Mouse (Mus musculus) liver, embryonic 14.5 days (tissue): Measurements from ENCODE around the gene Cbr1. TPM values are rescaled to one million over a fixed set of nuclear protein-coding genes. Genes with fewer than 3 reads are reported as not detected.

Experiments
- ATAC-seq: fragments of 200-750 bp; cut with Nextera tagmentation; 2 replicates; pipeline ENCODE4 v1.8.0; 2017; ENCODE audit warnings: moderate number of reproducible peaks, mild to moderate bottlenecking, moderate library complexity; ENCODE audit not compliant: insufficient read depth
- DNase-seq, 3 experiments: peaks; one replicate each; pipeline ENCODE4 v3.0.0-alpha.2; 2012 to 2013; ENCODE audit warnings: low read depth in 3 of 3, low spot score in 3 of 3
- H3K27ac ChIP-seq: fragments of 300-500 bp; sonication (generic); 2 replicates; pipeline ENCODE4 v1.5.1; 2014; ENCODE audit warnings: moderate library complexity, mild to moderate bottlenecking, control low read depth, inconsistent platforms
- H3K27me3 ChIP-seq: fragments of 300-500 bp; sonication (generic); 2 replicates; pipeline ENCODE4 v1.6.1; 2014; ENCODE audit warnings: mild to moderate bottlenecking, low read length, moderate library complexity; ENCODE audit not compliant: control insufficient read depth, insufficient read depth
- H3K36me3 ChIP-seq: fragments of 300-500 bp; sonication (generic); replicated peaks from 2 replicates; pipeline ENCODE4 v1.6.1; 2014; ENCODE audit warnings: low read depth; ENCODE audit not compliant: control insufficient read depth, insufficient read depth
- H3K4me1 ChIP-seq, 2 experiments: fragments of 200-500 bp in 1 of 2; fragments of 300-500 bp in 1 of 2; sonication (generic) in 1 of 2; replicated peaks; 2 replicates each; pipeline ENCODE4 v1.6.1; 2012 to 2014; ENCODE audit warnings: antibody characterized with exemption in 1 of 2, inconsistent platforms in 1 of 2, low read length in 1 of 2; ENCODE audit not compliant: control insufficient read depth in 2 of 2, insufficient read depth in 2 of 2
- H3K4me2 ChIP-seq: fragments of 300-500 bp; sonication (generic); 2 replicates; pipeline ENCODE4 v1.6.1; 2014; ENCODE audit warnings: low read depth, mild to moderate bottlenecking, control low read depth, moderate library complexity
- H3K4me3 ChIP-seq, 2 experiments: fragments of 200-500 bp in 1 of 2; fragments of 300-500 bp in 1 of 2; sonication (generic) in 1 of 2; 2 replicates each; pipeline ENCODE4 v1.5.1; 2012 to 2014; ENCODE audit warnings: low read depth in 2 of 2, low read length in 2 of 2, mild to moderate bottlenecking in 2 of 2, control low read depth in 1 of 2, inconsistent platforms in 1 of 2, moderate library complexity in 1 of 2; ENCODE audit not compliant: insufficient read depth in 1 of 2
- H3K9ac ChIP-seq: fragments of 300-500 bp; sonication (generic); replicated peaks from 2 replicates; pipeline ENCODE4 v1.6.1; 2014; ENCODE audit warnings: mild to moderate bottlenecking, control low read depth, moderate library complexity
- H3K9me3 ChIP-seq: fragments of 300-500 bp; sonication (generic); 2 replicates; pipeline ENCODE4 v1.6.1; 2016; ENCODE audit warnings: low read length, mixed read lengths; ENCODE audit not compliant: control insufficient read depth
- CTCF ChIP-seq: IDR thresholded peaks from 2 replicates; pipeline ENCODE4 v1.5.1; 2016; ENCODE audit warnings: antibody characterized with exemption, low read depth, control low read depth
- EP300 ChIP-seq: IDR thresholded peaks from 2 replicates; pipeline ENCODE4 v1.6.1; 2016; ENCODE audit warnings: antibody characterized with exemption, low read depth
- WGBS: fragments of 180-500 bp; shearing (Covaris S2); extraction: QIAGEN DNeasy Blood & Tissue Kit; methylation state at CpG from one replicate; pipeline ENCODE4 v1.1.7; 2014; ENCODE audit not compliant: insufficient replicate concordance; 5-methylcytosine and 5-hydroxymethylcytosine counted together
- polyA plus RNA-seq, 2 experiments: library from polyadenylated mRNA; depleted of rRNA in 1 of 2; stranded (reverse) in 1 of 2; unstranded in 1 of 2; fragments of >200 nt; fragmentation: Nextera tagmentation in 1 of 2; extraction: Ambion mirVana in 1 of 2; gene quantifications; 2 replicates each; pipeline versions ENCODE4 v1.2.1 to v1.2.3; 2012 to 2014

Cbr1 gene
- polyA plus RNA-seq, 2 experiments: 15.2 to 19.3 TPM

- H3K4me2 ChIP-seq: no peak overlapping the region
- peaks cover 10 to 15% of the 10 kb centered on the region in 2 experiments for H3K4me1 ChIP-seq
- ATAC-seq (no peak), DNase-seq (no peak)
- H3K36me3 ChIP-seq: no peaks in the 10 kb centered on the region; the same call in 1 of the 2 replicates
- 69% methylated on average over 7 of the region's 7 CpGs for WGBS
- no peaks in the 10 kb centered on the region for H3K27me3 ChIP-seq
- no peak overlapping the region for H3K4me3 ChIP-seq
- no peak overlapping the region for H3K9ac ChIP-seq
- H3K9me3 ChIP-seq: no peaks in the 10 kb centered on the region
- TF ChIP-seq EP300: no peak
- no peak for TF ChIP-seq CTCF
- H3K27ac ChIP-seq: no peak overlapping the region
Measured at GRCm38 (mm10) chr16:93596807-93597206, 8.8 kb upstream of the Cbr1 start.

- TF ChIP-seq CTCF: no peak
- TF ChIP-seq EP300: no peak
- Histone ChIP-seq H3K27me3 (no peaks in the 10 kb centered on the region), H3K36me3 (no peaks in the 10 kb centered on the region; the same call in 1 of the 2 replicates), H3K4me2 (no peak overlapping the region), H3K4me3 (no peak overlapping the region), H3K9ac (no peak overlapping the region), H3K27ac (no peak overlapping the region), H3K9me3 (no peaks in the 10 kb centered on the region), H3K4me1 (peaks cover 10 to 15% of the 10 kb centered on the region in 2 experiments)
- no peak for DNase-seq
- no peak for ATAC-seq
- 76% methylated on average over 9 of the region's 9 CpGs for WGBS
Measured at GRCm38 (mm10) chr16:93597551-93597950, 8.1 kb upstream of the Cbr1 start.

DNA sequence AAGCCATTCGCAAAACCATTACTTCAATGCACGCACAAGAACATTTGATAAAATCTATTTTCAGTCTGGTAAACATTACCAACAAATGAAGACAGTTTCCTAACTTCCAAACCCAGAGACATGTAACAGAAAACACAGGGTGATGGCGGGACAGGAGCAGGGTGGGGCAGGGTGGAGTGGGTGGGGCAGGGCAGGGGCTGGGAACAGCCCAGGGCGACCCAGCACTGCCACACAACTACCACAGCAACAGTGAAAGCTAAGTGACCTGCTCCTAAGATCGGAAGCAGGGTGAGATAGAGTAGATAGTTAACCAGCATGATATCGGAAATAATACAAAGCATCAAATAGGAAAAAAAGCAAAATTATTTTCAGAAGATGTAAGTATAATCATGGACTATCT, 6.2 kb upstream of the Cbr1 start:
- ATAC-seq: peak; percentile 44; the same call in 1 of the 2 replicates

DNA sequence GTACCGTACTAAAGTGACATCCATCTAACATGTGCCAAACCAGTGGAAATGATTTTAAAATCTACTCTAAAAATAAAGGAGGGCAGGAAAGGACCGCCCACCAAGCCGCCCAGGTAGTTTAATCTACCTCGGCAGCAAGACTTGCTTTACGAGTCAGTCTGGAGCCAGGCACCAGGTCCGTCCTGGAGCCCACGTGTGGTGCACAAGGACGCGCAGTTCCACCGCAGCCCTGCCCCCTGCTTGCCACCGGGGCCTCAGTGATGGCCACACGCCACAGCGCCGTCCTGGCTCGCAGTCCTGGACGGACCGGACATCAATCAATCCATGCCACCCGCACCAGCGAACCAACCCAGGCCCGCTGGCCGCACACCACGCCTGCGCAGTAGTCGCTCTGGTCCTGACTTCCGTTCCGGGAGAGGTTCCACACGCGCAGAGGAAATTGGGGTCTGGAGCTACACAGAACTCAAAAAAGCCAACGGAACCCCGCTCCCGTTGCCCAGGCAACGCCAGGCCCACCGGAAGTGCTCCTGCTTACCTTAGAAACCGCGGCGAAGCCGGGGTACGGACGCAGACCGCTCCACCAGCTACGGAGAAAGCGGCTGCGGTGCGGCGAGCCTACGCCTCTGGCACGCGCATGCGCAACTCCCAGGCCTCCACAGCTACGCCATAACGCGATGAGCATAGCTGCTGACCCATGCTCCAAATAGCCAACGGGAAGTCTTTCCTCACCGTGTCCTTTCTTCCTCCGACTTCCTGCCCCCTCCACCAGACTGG, 2.0 kb upstream of the Cbr1 start, which contains the start of gene Setd4:
TSS of gene Setd4 (minus strand) at position 625 of the 774 bp plus-strand sequence.
- no peak; the same call in 1 of the 2 replicates for TF ChIP-seq CTCF
- TF ChIP-seq EP300: no peak
- no peaks in the 10 kb centered on the region for H3K36me3 ChIP-seq

More for the DNA sequence above, 6.2 kb upstream of the Cbr1 start:
- DNase-seq: no peak
- Histone ChIP-seq H3K27ac (no peak overlapping the region), H3K9ac (no peak overlapping the region; the same call in 1 of the 2 replicates), H3K4me2 (peak overlapping the region; percentile 59), H3K9me3 (no peaks in the 10 kb centered on the region), H3K4me1 (peaks cover 14 to 22% of the 10 kb centered on the region in 2 experiments), H3K27me3 (no peaks in the 10 kb centered on the region), H3K36me3 (no peaks in the 10 kb centered on the region; the same call in 1 of the 2 replicates), H3K4me3 (no peak overlapping the region)
- TF ChIP-seq CTCF (no peak), EP300 (no peak)
- WGBS: 44% methylated on average over 6 of the region's 6 CpGs

DNA sequence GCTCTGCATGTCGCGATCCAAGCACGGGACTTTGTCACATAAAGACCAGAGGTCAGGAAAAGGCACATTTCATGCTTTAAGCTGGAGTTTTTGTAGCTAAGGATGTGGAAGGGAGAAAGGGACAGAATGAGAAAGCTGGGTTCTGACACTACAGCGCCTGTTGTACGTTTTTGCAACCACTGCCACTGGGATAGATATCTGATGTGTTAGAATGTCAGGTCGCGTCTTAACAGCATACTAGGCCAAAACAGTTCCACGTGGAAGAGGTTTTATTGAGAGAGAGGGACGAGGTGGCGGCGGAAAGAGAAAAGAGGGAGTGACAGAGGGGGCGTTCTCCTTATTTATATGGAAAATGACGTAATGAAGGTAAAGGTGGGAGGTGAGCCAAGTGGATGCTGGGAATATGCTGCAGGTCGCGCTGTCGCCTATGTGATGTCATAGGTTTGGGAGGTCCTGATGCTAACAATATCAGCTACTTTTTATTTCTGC, 1.1 kb upstream of the Cbr1 start:
- no peak for DNase-seq
- Histone ChIP-seq H3K4me2 (peak overlapping the region; percentile 97), H3K4me3 (peak overlapping the region; percentile 69 to 83), H3K27ac (no peak overlapping the region), H3K4me1 (peaks cover 7 to 17% of the 10 kb centered on the region in 2 experiments), H3K9ac (peak overlapping the region; percentile 75), H3K36me3 (no peaks in the 10 kb centered on the region), H3K9me3 (no peaks in the 10 kb centered on the region), H3K27me3 (no peaks in the 10 kb centered on the region; the same call in 1 of the 2 replicates)
- ATAC-seq: no peak
- 11% methylated on average over 16 of the region's 16 CpGs for WGBS
- TF ChIP-seq CTCF (no peak), EP300 (no peak)

More for the DNA sequence above, 2.0 kb upstream of the Cbr1 start, which contains the start of gene Setd4:
- Histone ChIP-seq H3K9me3 (no peaks in the 10 kb centered on the region), H3K4me2 (peak within 1 kb of the TSS; percentile 97), H3K4me3 (peak within 1 kb of the TSS; percentile 69 to 83), H3K27me3 (no peaks in the 10 kb centered on the region; the same call in 1 of the 2 replicates), H3K9ac (peak within 1 kb of the TSS; percentile 75), H3K4me1 (peaks cover 16 to 26% of the 10 kb centered on the region in 2 experiments), H3K27ac (peak within 1 kb of the TSS; percentile 26)
- DNase-seq (peak; percentile 70 to 74 (median 70)), ATAC-seq (peak; percentile 85)
- under 1% methylated on average over 55 of the region's 55 CpGs for WGBS
